Mouse (Mus musculus) liver, embryonic 15.5 days (tissue): Measurements from ENCODE around the gene Pip5k1b. TPM values are rescaled to one million over a fixed set of nuclear protein-coding genes. Genes with fewer than 3 reads are reported as not detected.

Source experiments
- ATAC-seq: fragments of 200-750 bp; cut with Nextera tagmentation; 2 replicates; pipeline ENCODE4 v1.8.0; 2017; ENCODE audit warnings: moderate number of reproducible peaks, mild to moderate bottlenecking, moderate library complexity; ENCODE audit not compliant: insufficient read depth
- H3K27ac ChIP-seq: fragments of 300-500 bp; sonication (generic); replicated peaks from 2 replicates; pipeline ENCODE4 v1.5.1; 2015; ENCODE audit warnings: mild to moderate bottlenecking, inconsistent platforms
- H3K27me3 ChIP-seq: fragments of 300-500 bp; sonication (generic); 2 replicates; pipeline ENCODE4 v1.6.1; 2015; ENCODE audit warnings: mild to moderate bottlenecking, inconsistent platforms
- H3K36me3 ChIP-seq: fragments of 300-500 bp; sonication (generic); replicated peaks from 2 replicates; pipeline ENCODE4 v1.6.1; 2015; ENCODE audit warnings: moderate library complexity, mild to moderate bottlenecking, inconsistent platforms
- H3K4me1 ChIP-seq: fragments of 300-500 bp; sonication (generic); replicated peaks from 2 replicates; pipeline ENCODE4 v1.6.1; 2015; ENCODE audit warnings: inconsistent platforms
- H3K4me2 ChIP-seq: fragments of 300-500 bp; sonication (generic); 2 replicates; pipeline ENCODE4 v1.6.1; 2015; ENCODE audit warnings: moderate library complexity, mild to moderate bottlenecking, inconsistent platforms
- H3K4me3 ChIP-seq: fragments of 300-500 bp; sonication (generic); replicated peaks from 2 replicates; pipeline ENCODE4 v1.5.1; 2015; ENCODE audit warnings: mild to moderate bottlenecking, inconsistent platforms
- H3K9ac ChIP-seq: fragments of 300-500 bp; sonication (generic); 2 replicates; pipeline ENCODE4 v1.6.1; 2015; ENCODE audit warnings: moderate library complexity, mild to moderate bottlenecking, inconsistent platforms
- H3K9me3 ChIP-seq: fragments of 300-500 bp; sonication (generic); replicated peaks from 2 replicates; pipeline ENCODE4 v1.6.1; 2016; ENCODE audit warnings: inconsistent platforms
- WGBS: fragments of 180-500 bp; shearing (Covaris S2); methylation state at CpG from one replicate; pipeline ENCODE4 v1.1.7; 2015; ENCODE audit warnings: mixed read lengths; ENCODE audit not compliant: insufficient replicate concordance; 5-methylcytosine and 5-hydroxymethylcytosine counted together
- polyA plus RNA-seq: library from polyadenylated mRNA; unstranded; fragments of >200 nt; fragmentation: Nextera tagmentation; extraction: Ambion mirVana; gene quantifications from 2 replicates; pipeline ENCODE4 v1.2.1, GENCODE M21; 2015

The Pip5k1b gene
- polyA plus RNA-seq, 1 experiment from 2014 or later: 9.5 TPM

DNA sequence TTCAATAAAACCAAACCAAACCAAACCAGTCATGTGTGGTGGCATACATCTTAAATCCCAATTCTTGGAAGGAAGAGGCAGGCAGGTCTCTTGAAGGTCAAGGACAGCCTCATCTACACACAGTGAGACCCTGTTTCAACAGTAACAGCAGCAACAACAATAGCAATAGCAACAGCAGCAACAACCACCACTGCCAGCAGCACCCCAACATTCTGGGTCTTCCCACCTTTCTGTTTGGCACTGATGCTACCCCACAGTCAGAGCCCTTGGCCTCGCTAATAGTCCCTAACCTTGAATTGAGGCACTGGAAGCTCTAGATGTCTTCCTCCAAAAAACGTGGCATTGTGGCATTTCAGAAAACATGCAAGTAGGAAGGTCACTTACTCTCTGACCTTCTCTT, 225.3 kb downstream of the Pip5k1b start:
- no peaks in the 10 kb centered on the region for H3K9me3 ChIP-seq
- no peak overlapping the region for H3K9ac ChIP-seq
- H3K4me1 ChIP-seq: no peaks in the 10 kb centered on the region
- no peak overlapping the region for H3K4me3 ChIP-seq
- H3K36me3 ChIP-seq: no peaks in the 10 kb centered on the region
- H3K4me2 ChIP-seq: no peak overlapping the region
- H3K27me3 ChIP-seq: no peaks in the 10 kb centered on the region
- 51% methylated on average over 2 of the region's 2 CpGs for WGBS
- no peak overlapping the region for H3K27ac ChIP-seq
- ATAC-seq: no peak

DNA sequence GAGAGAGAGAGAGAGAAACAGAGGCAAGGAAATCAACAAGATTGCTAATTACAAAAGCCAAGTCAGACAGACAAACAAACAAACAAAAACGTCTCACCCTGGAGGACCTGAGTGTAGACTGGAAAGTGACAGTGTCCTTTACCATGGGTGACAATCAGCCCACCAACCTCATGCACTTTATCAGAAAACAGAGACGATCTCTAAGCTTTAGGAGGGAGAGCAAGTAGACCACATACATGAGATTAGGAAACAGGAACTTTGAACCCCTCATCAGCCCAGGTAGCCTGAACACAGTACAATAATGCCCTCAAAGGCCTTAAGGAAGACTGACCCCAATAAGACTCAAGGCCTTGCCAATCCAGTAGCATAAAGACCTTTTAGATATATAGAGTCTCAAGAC, 227.8 kb downstream of the Pip5k1b start:
- H3K36me3 ChIP-seq: no peaks in the 10 kb centered on the region
- 14% methylated on average over 2 of the region's 2 CpGs for WGBS
- H3K27ac ChIP-seq: no peak overlapping the region
- H3K27me3 ChIP-seq: no peaks in the 10 kb centered on the region
- no peak overlapping the region for H3K4me2 ChIP-seq
- ATAC-seq: no peak
- H3K9ac ChIP-seq: no peak overlapping the region
- H3K9me3 ChIP-seq: no peaks in the 10 kb centered on the region
- no peak overlapping the region for H3K4me3 ChIP-seq
- H3K4me1 ChIP-seq: no peaks in the 10 kb centered on the region

DNA sequence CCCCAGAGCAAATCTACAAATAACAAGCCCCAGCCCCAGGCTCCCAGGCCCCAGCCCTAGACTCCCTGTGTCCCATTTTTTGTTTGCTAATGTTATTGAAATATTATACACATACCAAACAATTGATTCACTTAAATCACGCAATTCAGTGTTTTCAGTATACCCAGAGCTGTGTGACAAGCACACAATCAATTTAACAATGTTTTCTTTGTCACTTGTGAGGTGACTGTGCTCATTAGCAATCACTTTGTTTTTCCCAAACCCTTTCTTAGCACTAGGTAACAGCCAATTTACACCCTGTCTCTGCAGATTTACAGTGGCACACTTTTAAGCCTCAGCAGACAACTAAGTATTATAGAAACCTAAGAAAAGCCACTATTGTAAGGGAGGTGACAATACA, 228.7 kb downstream of the Pip5k1b start:
- H3K4me3 ChIP-seq: no peak overlapping the region
- ATAC-seq: no peak
- WGBS: 66% methylated on average over 1 of the region's 1 CpGs
- H3K4me2 ChIP-seq: no peak overlapping the region
- no peak overlapping the region for H3K27ac ChIP-seq
- H3K9ac ChIP-seq: no peak overlapping the region
- no peaks in the 10 kb centered on the region for H3K27me3 ChIP-seq
- no peaks in the 10 kb centered on the region for H3K36me3 ChIP-seq
- no peaks in the 10 kb centered on the region for H3K9me3 ChIP-seq
- no peaks in the 10 kb centered on the region for H3K4me1 ChIP-seq

DNA sequence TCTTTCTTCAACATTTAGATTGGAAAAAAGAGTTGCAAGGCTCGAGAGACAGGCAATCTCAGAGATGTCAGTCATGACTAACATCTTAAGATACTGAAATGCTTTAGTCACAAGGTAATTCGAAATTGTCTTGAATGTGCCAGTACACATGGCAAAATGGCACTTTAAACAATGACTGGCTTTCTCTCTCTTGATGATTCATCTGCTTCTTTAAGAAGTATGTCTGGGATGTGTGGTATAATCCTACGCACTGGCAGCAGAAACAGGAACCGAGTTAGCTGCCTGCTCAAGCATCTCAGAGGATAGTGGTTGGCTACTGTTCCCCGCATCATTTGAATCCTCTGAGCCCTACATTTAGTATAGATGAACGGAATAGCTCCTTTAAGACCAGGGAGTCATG, 230.0 kb downstream of the Pip5k1b start:
- Histone ChIP-seq H3K9ac (no peak overlapping the region), H3K36me3 (no peaks in the 10 kb centered on the region), H3K27ac (no peak overlapping the region), H3K4me2 (no peak overlapping the region), H3K9me3 (no peaks in the 10 kb centered on the region), H3K4me1 (no peaks in the 10 kb centered on the region), H3K4me3 (no peak overlapping the region), H3K27me3 (no peaks in the 10 kb centered on the region)
- WGBS: 66% methylated on average over 6 of the region's 6 CpGs
- no peak for ATAC-seq

DNA sequence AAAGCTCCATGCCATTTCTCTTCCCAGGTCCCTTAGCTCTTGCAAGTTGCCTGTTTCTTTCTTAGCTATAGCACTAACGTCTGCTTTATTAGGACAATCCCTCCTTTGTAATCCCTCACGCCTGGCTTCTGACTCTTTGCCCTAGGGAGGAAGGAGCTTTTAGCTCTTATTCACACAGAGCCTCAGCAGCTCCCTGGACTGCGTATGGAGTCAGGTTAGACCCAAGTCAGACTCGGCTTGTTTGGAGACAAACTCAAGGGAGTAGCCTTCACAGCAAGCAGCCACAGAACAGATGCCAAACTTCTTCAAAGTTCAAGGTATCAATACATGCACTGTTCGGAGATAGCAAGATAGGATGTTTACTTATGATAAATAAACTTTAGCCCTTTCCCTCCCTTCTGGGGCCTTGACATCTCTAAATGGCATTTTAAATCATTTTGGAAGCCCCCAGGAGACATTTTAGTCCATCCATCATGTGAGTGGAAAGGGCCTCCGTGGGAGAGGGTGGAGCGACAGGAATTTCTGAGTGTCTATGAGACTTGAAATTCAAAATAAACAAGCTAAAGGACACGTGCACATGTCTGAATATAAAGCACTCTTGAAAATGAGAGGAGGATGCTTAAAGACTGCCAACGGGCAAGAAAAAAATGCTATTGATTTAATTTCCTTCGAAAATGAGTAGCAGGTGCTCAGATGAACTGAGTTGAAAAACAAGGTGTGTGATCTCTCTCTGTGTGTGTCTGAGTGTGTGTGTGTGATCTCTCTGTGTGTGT, 231.6 kb downstream of the Pip5k1b start:
- H3K4me1 ChIP-seq: no peaks in the 10 kb centered on the region
- no peak overlapping the region for H3K9ac ChIP-seq
- no peak overlapping the region for H3K4me3 ChIP-seq
- H3K27ac ChIP-seq: no peak overlapping the region
- H3K27me3 ChIP-seq: no peaks in the 10 kb centered on the region
- H3K9me3 ChIP-seq: no peaks in the 10 kb centered on the region
- ATAC-seq: no peak
- 61% methylated on average over 10 of the region's 10 CpGs for WGBS
- H3K4me2 ChIP-seq: no peak overlapping the region
- H3K36me3 ChIP-seq: no peaks in the 10 kb centered on the region

DNA sequence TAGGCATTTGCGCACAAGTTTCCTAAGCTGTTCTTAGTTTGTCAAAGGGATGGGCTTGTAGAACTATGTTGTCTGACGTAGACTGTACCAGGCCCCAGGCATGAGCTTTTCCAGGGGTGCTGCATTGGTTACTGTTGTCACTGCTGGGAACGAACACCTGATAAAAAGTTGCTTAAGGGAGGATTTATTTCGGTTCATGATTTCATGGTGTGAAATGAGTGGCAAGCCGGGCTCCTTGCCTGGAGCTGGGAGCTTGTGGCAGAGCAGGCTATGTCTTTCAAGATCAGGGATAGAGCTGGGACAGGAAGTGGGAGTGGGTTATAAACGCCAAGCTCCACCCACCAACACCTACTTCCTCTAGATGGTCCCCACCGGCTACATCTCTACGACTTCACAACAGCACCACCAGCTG, 233.8 kb downstream of the Pip5k1b start:
- H3K4me3 ChIP-seq: no peak overlapping the region
- no peaks in the 10 kb centered on the region for H3K27me3 ChIP-seq
- H3K9ac ChIP-seq: no peak overlapping the region
- 83% methylated on average over 8 of the region's 8 CpGs for WGBS
- H3K9me3 ChIP-seq: no peaks in the 10 kb centered on the region
- H3K36me3 ChIP-seq: no peaks in the 10 kb centered on the region
- no peaks in the 10 kb centered on the region for H3K4me1 ChIP-seq
- no peak for ATAC-seq
- no peak overlapping the region for H3K4me2 ChIP-seq
- no peak overlapping the region for H3K27ac ChIP-seq

DNA sequence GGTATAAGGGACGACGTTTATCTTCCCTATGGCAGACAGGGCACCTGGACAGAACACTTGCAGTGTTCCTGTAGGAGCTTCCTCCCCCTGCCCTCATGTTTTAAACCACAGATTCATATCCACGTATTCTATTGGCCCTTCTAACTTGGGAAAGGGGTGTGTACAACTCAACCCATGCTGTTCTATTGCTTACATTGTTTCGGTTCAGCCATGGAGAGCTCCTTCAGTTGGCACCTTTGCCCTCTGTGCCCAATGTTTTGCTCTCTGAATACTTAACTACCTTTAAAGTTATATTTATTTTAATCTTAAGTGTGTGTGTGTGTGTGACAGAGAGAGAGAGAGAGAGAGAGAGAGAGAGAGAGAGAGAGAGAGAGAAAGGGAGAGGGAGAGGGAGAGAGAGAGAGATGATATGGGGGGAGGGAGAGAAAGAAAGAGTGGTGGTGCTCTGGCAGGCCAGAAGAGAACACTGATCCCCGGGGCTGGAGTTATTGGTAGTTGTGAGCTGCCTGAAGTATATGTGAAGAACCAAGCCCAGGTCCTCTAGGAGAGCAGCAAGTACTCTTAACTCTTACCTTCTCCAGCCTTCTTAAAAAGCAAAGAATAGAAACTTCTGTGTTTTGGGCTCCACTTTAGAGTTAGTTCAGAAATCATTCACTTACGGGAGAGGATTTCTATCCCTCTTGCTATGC, 234.3 kb downstream of the Pip5k1b start:
- no peak for ATAC-seq
- Histone ChIP-seq H3K9ac (no peak overlapping the region), H3K27me3 (no peaks in the 10 kb centered on the region), H3K4me1 (no peaks in the 10 kb centered on the region), H3K9me3 (no peaks in the 10 kb centered on the region), H3K4me3 (no peak overlapping the region), H3K4me2 (no peak overlapping the region), H3K27ac (no peak overlapping the region), H3K36me3 (no peaks in the 10 kb centered on the region)
- 81% methylated on average over 6 of the region's 6 CpGs for WGBS

DNA sequence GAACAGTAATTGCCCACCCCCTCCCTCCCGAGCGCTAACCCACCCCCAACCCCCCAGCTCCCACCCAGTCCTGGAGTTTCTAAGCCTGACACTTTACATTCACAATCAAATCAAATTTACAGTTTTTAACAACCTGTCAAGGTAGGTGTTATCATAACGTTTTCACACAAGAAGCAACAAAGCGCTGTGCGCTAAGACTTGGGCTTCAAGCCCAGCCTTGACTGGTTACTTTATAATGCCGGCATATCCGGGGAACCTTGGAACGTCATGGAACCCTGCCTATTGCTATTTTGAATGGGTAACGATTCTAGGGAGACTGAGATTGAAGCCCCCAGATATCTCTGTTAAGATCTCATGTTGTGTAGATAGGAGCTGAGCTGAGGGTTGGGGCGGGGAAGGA, 237.5 kb downstream of the Pip5k1b start:
- WGBS: 79% methylated on average over 10 of the region's 10 CpGs
- Histone ChIP-seq H3K4me2 (no peak overlapping the region), H3K36me3 (no peaks in the 10 kb centered on the region), H3K27me3 (no peaks in the 10 kb centered on the region), H3K9me3 (no peaks in the 10 kb centered on the region), H3K27ac (no peak overlapping the region), H3K4me3 (no peak overlapping the region), H3K4me1 (no peaks in the 10 kb centered on the region), H3K9ac (no peak overlapping the region)
- no peak for ATAC-seq

DNA sequence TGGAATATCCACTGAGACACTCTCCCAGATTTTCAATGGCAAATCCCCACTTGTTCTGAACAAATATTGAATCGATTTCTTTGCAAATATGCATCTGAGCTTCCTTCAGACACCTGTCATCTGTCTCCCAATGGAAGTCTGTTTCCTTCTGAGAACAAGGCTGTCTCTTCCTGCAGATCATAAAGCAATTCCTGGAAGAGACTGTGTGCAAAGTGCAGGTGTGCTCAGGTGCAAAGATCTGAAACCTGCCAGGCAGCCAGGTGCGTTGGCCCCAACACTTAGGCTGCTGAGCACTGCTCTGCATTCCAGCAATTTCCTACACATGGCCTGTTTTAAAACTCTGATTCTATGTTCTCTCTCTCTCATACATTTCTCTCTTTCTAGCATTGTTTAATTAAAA, 237.9 kb downstream of the Pip5k1b start:
- H3K4me2 ChIP-seq: no peak overlapping the region
- H3K27ac ChIP-seq: no peak overlapping the region
- H3K9me3 ChIP-seq: no peaks in the 10 kb centered on the region
- no peak overlapping the region for H3K9ac ChIP-seq
- no peaks in the 10 kb centered on the region for H3K36me3 ChIP-seq
- 88% methylated on average over 2 of the region's 2 CpGs for WGBS
- H3K4me3 ChIP-seq: no peak overlapping the region
- H3K4me1 ChIP-seq: no peaks in the 10 kb centered on the region
- no peak for ATAC-seq
- H3K27me3 ChIP-seq: no peaks in the 10 kb centered on the region

DNA sequence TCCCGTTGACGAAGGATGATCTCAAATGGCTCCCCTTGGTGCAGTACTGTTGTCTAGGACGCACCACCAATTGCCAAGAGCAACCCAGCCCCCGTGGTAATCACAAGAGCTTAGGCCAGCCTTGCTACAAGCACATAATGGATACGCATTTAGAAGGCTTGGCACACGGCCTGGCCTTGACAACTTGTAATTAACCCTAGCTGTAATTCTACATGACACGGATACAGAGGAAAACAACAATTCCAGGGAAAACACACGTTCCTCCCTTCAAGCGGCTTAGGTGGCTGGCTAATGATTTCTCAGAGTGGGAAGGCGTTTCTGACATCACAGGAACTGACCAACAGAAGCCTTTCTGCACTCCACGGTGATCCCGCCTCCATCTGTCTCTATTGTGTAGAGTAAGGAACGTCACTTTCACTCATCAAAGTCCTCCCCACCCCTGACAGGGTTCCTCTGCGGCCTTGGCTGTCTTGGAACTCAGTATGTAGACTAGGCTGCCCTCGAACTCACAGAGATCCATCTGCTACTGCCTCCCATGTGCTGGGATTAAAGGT, 238.6 kb downstream of the Pip5k1b start:
- H3K27ac ChIP-seq: no peak overlapping the region
- H3K36me3 ChIP-seq: no peaks in the 10 kb centered on the region
- H3K27me3 ChIP-seq: no peaks in the 10 kb centered on the region
- H3K4me3 ChIP-seq: no peak overlapping the region
- no peak for ATAC-seq
- no peaks in the 10 kb centered on the region for H3K4me1 ChIP-seq
- 74% methylated on average over 15 of the region's 15 CpGs for WGBS
- H3K4me2 ChIP-seq: no peak overlapping the region
- no peak overlapping the region for H3K9ac ChIP-seq
- no peaks in the 10 kb centered on the region for H3K9me3 ChIP-seq

DNA sequence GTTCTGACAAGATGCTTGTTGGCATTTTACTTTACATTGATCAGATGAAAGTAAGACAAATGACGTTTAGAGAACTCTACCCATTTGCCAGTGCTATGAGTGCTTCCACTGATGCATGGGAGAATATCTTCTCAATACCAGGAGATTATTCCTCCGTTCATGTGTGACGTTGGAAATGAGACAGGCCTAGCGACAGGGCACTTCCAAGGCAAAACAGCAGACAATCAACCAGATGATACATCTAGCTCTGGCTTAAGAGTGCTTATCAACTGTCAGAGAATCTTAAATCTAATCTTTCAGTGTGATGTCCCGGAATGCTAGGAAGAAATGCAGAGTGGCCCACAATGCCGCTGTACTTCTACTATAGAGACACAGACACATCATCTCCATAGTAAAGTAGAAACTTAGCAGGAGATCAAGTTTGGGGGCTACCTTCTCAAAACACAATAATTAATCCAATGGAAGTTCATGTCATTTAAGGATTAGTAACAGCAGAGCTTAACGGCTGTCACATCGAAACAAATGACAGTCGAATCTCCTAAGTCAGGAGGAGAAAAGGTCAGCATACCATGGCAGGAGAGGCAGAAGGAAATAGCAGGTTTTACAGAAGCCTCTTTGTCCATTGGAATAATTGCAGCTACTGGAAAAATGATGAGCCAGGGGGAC, 239.5 kb downstream of the Pip5k1b start:
- Histone ChIP-seq H3K4me1 (no peaks in the 10 kb centered on the region), H3K4me3 (no peak overlapping the region), H3K36me3 (no peaks in the 10 kb centered on the region), H3K27ac (no peak overlapping the region), H3K27me3 (no peaks in the 10 kb centered on the region), H3K9ac (no peak overlapping the region), H3K9me3 (no peaks in the 10 kb centered on the region), H3K4me2 (no peak overlapping the region)
- ATAC-seq: no peak
- 84% methylated on average over 9 of the region's 9 CpGs for WGBS
